Mouse (Mus musculus): ENCODE results near the gene Map3k7. TPM values are rescaled to one million over a fixed set of nuclear protein-coding genes. Genes with fewer than 3 reads are reported as not detected.
"Not testable (repeated sequence)": the region's sequence is repeated elsewhere in the genome, so short reads cannot be mapped to it uniquely, and the experiment has no call there.

Map3k7 gene
- total RNA-seq, 1 experiment from 2014 or later = 52.2 TPM

DNA sequence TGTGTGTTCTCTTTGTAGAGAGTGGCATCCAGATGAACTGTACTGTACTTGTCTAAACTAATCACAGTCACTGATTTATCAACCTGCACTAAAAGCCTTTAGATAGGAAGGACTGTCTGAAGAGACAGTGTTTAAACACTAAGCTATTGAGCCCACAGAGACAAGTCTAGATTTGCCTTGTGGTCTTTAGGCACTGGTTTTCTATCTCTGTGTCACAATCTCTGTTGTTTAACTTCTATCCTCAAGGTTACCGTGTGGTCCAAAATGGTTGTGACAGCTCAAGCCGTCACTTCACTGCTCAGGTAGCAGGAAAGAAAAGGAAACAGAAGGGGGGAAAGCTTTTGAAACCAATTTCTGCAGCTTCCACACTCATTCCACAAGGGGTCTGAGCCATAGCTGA is 29.5 kb downstream of the Map3k7 start:
- no peak for DNase-seq

DNA sequence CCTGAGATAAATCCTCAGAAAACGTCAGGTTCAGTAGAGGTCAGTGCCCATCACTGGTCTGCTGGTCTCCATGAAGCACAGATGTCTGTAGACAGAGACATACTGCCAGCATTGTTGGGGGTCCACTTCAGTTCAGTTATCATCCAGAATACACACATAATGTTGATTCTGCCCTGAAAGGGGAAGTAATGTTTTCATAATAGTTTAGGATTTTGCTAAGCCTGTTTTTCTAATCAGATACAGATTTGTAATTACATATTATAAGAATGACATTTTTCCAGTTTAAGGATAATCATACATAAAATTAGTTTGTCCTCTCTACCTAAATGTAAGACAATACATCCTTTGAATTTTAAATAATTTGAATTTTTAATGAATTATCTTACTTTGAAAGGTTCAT is 30.0 kb downstream of the Map3k7 start:
- DNase-seq = no peak

DNA sequence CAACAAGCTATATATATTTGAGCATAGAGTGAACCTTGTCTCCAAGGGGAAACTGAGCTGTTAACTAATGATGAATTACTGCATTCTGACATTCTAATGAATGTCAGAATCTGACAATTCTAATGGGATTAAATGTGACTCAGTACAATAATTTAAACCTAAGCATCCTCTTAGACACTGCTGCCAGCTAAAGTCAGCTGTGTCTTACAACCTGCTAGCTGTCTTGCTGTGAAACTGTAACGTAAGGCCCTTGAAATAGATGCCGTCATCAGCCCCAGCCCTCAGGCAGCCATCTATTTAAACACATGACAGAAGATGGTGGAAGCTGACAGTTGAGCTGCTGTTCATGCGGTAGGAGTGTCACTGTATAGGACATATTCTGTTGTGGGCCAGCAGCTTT is 37.6 kb downstream of the Map3k7 start:
- DNase-seq = no peak

DNA sequence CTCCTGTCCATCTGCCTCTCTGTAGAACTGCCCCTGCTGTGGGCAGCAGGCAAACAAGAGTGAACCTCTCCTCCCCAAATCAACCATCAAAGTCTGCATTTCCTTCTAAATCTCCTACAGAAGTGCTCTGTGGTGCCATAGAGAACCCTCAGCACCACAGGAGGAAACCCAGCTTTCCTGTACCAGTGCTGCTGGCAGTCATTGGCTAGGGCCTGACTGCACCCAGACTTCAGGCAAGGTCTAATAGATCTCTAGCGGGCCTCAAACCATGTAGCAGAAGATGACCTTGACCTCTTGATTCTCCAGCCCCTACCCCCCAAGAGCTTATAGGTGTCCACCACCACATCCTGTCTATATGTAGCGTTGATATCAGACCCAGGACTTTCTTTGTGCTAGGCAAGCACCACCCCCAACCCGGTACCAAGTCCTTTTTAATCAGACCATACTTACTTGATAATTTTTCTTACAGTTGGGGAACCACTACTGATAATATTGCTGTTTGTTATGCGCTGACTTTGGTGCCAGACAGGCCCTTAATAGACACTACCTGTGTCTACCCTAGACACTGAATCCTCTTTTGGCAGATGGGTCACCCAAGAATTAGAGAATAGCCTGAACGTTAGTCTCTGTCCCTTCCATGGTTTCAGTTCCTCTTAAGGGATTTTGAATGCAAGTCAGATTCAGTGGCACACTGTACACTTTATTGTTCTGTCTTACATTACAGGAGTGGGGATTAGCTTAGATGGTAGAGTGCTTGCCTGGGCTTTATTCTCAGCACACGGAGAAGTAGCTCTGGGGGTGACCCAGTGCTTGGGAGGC is 41.1 kb downstream of the Map3k7 start:
- no peak for DNase-seq

DNA sequence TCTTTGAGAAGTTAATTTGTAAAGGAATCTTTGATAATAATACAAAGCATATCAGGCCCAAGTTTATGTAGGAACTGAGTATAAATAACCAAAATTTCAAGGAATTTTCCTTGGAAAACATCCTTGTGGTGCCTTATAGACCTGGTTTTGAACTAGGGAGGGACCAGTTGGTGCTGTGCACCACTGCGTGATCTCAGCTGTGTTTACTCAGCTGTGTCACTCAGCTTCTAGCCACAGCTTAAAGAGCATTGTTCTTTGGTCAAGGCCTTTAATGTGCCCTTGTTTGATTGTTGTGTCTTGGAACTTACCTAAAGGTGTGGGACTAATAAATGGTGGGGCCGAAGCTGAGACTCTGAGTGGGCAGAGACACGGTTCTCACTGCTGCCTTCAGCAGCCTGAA is 43.3 kb downstream of the Map3k7 start:
- no peak for DNase-seq

DNA sequence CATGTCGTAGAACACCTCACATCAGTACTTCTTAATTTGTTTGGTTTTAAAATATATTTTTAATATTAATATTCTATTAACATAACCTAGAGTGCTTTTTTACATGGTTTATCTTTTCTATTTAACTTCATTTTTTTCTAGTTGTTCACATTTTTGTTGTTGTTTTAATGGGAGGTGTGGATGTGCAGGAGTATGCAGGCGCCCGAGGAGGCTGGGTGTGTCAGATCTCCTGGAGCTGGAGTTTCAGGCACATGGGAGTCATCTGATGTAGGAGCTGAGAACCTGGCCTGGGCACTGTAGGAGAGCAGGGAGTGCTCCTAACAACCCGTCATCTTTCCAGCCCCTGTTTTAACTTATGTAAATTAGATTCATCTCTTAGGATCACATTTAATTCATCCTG is 44.2 kb downstream of the Map3k7 start:
- no peak for DNase-seq

DNA sequence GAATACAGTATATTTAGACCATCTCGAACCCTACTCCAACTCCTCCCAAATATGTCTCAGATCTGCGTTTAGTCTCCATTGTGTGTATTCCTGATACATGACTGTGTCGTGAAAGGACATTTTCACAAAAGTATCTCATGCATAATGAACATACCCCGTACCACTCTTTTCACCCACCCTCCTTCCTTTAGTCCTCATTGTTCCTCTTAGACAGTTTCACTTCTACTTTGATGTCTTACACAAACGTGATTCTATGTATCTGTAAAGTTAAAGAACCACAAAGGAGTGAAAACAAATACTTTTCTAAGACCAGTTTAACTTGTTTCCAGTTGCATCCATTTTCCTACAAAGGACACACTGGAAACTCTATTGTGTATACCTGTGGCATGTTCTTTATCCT is 46.9 kb downstream of the Map3k7 start:
- DNase-seq = no peak

DNA sequence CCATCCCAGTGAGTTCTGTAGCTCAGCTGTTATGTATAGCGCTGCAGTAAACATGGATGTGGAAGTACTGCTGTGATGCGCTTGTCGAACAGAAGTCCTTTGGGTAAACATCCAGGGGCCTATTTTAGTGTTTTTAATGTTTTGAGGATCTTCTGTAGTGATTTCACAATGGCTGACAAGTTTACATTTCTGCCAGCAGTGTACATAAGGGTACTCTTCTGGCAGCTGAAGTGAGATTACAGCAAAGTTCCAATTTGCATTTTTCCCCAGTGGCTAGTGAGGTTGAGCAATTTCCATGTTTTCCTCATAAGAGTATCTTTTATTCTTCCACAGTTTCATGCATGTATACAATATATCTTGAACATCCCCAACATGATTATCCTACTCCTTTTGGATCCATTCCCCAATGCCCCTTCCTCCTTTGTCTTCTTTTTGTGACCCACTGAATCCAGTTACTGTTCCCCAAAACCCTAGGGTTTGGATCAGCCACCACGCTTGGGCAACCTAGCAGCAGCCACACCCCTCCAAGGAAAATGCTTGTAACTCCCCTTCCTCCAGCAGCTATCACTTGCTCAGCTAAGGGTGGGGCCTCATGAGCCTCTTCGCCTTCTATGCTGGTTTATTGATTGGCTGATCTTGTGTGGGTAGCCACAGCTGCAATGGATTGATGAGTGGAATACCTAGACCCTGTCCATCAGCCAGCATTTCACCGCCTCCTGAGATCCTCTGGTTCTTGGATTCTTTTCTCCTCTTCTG is 47.5 kb downstream of the Map3k7 start:
- DNase-seq = no peak

DNA sequence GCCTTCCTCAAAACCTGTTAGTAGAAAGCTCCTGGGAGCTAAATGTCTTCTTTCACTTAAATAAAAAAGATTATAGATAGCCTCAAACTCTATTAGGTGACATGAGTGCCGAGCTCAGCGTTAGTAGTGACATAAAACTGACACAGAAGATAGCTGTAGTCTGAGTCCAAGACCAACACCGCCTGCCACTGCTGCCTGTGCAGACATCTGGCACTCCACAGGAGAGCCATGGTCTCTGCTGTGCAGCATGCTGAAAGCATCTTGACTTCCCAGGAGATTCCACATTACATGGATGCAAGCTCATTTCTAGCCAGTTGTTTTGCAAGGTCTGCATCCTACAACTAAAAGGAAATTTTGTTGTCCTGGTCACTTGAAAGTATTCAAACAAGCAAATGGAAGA is 57.2 kb downstream of the Map3k7 start:
- DNase-seq = no peak

DNA sequence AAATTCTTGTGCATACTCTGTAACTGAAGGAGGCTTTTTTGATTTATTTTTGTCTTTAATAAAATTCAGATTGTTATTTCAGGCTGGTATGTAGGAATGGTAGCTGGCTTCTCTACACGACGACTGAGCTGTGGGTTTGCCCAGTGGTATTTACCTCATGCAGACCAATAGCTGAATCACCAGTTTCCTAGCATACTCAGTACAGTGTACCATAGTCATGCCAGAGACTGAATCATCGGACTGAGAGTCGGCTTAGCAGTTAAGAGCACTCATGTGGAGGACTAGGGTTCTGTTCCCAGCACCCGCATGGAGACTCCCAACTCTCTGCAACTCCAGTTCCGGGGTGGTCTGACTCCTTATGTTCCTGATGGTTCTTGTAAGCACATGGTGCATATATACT is 58.4 kb downstream of the Map3k7 start:
- no peak for DNase-seq

DNA sequence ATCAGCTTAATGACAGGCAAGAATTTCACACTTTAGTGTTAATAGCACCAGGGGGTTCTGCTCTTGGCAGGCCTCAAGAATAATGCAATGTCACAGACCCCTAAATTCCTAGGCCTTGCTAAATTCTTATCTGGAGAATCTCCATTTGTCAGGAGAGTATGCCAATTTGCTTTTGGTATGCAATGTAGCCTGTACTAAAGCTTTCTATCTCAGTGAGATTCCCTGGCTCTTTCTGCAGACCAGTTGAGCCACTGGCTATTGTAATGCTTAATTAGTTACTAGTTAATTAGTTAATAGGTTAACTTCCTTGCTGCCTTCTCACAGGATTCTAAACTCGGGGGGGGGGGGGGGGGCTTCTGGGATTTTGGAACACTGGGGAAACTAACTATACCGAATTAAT is 60.3 kb downstream of the Map3k7 start:
- not testable (repeated sequence) for DNase-seq

DNA sequence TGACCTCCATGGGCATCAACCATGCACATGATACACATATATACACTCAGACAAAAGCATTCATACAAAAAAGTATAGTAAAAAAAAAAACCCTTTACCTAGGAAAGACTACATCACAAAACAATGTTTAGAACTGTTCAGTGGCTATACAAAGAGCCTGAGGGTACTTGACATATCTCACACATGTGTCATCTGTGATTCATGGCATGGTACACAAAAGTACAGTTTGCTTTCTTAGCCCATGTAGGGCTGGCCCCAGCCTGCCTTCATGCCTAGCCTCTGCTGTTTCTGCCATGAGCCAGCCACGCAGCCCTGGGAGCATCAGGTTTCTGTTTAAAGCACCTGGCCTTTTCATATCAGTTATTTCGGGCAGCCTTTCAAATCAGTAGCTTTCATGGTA is 61.2 kb downstream of the Map3k7 start:
- DNase-seq = no peak

DNA sequence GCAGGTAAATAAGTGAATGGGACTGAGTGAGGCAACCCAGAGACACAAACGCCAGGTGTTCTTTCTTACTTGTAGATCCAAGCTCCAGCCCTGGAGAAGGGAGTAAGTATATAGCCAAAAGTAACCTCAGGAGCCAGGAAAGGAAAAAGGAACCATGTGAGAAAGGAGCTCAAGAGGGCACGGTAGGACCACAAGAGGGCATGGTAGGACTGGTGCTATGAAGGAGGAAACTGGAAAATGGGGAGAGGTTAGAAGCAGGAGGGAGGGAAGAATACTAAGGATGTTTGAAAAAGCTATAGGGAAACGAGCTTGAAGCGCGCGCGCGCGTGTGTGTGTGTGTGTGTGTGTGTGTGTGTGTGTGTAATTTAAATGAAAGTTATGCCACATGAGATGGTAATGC is 63.2 kb downstream of the Map3k7 start:
- no peak for DNase-seq

DNA sequence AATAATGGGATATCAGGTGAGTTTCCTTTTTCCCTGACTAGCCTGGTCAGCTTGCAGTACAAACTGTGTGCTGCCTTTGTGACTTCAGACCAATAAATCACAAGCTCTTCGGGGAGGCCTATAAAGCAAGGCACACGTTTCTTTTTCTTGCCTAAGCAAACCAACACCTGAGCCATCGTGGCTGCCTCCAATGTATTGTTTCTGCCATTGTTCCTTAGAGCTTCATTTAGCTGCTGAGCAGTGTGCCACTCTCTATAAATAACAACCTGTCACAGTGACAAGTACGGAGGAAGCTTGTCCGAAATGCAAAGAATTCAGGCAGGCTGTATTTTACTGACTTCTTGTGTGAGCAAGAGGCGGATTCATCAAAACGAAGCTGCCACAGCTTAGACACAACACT is 73.4 kb downstream of the Map3k7 start:
- no peak for DNase-seq

DNA sequence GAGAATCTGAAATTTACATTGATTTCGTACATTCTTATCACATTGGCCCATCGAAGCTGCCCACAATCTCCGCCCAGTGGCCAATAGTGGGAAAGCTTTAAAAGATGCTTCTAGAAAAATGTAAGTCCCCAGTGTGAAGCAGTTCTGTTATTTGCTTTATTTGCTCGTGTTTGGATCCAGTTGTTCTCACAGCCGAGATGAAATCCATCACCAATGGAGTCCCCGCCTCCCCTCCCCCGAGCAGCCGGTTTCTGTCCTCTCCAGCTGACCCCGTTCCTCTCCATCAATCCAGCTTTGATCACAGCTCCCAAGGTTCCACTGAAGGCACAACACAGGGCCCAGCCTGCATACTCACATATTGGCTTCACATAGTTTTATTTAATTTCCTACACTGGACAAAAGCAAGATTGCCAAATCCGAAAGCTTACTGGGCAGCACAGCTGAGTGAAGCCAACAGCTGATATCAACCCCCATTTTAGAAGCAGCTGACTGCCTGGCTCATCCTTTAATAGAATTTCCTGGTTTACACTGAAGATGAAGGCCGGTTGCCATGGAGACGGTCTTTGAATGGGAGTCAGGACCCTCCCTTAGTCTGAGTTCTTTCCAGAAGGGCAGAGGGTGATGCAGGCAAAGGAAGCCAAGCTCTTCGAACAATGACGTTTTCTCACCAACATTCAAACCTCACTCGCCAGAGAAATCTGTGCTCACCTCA is 78.0 kb downstream of the Map3k7 start:
- peak; percentile 9 for DNase-seq

DNA sequence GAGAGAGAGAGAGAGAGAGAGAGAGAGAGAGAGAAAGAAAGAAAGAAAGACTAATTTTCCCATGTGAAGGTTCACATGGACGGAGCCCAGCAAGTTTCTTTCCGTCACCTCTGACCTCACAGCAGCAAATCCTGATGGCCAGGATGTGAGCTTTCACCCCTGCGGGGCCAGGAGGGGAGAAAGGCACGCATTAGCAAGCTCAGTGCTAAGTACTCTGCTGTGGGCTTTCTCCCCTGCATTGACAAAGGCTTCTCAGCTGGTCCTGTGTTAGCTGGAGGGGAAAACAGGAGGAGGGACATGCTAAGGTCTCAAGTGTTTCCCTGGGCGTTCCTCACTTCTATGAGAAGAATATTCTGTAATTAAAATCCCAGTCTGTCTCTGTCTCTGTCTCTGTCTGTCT is 81.3 kb downstream of the Map3k7 start:
- DNase-seq = no peak

DNA sequence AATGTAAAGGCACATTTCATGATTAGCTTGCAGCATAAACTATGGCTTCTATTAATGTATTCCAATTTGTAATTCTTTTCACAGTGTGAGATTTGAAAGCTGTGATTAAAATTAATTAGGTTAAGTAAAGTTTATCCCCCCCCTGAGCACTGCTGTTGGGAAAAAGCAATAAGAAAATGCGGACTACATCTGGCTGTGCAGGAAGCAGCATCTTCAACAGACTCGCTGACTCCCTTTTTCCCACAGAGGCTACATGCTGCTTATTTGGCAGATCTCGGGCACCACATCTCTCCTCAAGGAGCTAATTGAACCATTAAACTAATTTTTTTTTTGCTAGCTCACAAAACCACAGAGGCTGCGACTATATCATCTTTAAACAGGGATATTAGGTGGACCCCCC is 85.9 kb downstream of the Map3k7 start:
- no peak for DNase-seq

DNA sequence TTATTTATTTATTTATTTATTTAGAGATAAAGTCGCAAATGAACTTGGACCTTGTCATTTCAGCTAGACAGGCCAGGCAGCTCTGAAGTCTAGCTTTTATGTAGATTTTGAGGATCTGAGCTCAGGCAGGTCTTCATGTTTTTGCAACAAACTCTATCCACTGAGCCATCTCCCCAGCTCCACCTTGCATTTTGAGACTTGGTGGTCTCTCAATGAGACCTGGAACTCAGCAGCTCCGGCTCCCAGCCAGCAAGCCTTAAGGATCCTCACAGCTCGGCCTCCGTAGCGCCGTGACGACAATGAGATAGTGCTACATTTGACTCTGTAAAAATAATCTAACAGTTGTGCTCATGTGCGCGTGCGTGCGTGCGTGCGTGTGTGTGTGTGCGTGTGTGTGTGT is 89.3 kb downstream of the Map3k7 start:
- DNase-seq = no peak

DNA sequence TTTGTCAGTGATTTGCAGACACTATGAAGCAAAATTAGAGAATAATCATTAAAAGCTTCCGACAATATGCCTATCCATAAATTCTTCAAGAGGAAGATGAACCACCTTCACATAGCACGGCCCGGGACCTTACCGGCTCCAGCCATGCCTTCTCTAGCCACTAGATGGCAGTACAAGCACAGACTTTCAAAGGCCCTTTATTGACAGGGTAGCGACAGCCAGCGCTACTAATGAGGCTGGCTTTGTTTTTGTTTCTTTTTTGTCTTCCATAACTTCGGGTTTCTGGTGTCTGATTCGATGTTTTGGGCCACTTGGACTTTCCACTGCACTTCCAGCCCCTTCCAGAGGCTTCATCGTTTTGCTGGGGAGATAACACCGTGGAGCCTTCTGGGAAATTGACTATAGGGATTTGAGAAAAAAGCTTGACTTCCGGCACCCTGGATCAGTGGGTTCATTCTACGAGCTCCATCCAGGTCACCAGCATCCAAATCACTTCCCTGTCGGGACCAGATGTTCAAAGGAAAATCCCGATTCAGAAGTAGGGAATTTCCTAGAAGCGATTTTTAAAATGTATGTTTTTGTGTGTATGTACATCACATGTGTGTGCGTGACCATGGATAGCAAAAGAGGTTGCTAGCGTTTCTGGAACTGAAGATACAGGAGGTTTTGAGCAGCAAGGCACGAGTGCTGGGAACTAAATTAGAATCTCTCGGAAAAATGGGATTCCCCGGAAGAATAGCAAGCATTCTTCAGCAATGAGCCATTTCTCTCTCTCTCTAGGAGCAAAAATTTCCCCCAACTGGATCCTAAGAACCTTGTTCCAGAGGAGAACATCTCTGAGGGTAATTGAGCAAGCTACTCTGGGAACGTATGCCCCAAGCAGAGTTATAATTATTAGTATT is 91.5 kb downstream of the Map3k7 start:
- peak; percentile 86 for DNase-seq

DNA sequence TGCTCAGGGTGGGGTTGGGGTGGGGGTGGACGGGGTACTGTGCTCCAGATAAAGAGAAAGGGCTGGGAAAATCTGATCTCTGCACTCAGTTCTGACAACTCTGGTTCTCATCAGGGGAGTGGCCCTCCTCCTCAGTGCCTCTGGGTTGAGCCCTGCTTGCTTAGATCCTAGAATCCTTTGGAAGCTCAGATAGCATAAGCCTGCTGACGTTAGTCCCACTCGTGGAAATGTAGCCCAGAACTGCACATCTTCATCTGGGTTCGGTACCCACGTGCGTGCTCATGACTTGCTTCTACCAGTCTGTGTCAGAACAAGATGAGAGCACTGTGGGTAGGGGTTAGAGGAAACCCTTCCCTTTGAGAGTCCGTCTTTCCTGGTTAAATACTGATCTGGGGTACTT is 92.5 kb downstream of the Map3k7 start:
- no peak for DNase-seq

DNA sequence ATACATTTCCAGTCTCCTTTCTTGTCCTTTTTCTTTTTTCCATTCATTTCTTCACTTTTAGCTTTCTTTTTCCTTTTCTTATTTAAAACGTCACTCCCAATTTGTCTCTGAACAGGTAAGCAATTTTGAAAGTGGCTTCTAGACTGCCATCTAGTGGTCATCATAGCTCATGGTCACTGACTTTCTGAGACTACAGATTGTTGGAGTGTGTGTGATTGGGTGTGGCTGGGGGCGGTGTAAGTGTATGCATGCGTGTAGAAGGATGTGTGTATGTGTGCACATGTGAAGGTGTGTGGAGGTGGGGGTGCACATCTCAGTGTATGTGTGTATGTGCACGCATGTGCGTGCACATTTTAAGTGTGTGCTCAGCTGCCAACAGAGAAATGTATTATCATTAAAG is 93.2 kb downstream of the Map3k7 start:
- peak; percentile 21 for DNase-seq

DNA sequence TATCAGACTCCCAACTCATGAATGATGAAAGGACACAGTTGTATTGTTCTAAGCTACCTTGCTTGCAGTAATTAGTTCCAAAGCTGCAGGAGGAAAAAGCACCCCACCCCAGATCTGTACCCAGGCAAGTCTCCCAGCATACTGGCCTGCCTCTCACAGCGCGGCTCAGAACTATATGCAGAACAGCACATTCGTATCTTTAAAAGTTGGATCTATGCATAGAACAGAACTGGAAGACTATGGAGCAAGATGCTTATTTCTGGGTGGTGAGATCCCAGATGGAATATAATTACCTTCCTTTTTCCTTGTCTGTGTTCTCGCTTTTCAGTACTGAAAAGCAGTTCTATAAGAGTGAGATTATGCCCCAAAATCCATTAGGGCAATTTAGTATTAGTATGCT is 96.8 kb downstream of the Map3k7 start:
- no peak for DNase-seq

Data from adrenal gland, postnatal 14 days (tissue).